Mouse (Mus musculus) lung, embryonic 15.5 days (tissue): Measurements from ENCODE around the gene Gm20431. TPM values are rescaled to one million over a fixed set of nuclear protein-coding genes. Genes with fewer than 3 reads are reported as not detected.

Experiments used
- ATAC-seq: fragments of 200-750 bp; cut with Nextera tagmentation; 2 replicates; pipeline ENCODE4 v1.8.0; 2017; ENCODE audit warnings: moderate number of reproducible peaks, borderline replicate concordance; ENCODE audit not compliant: low FRiP score, low TSS enrichment; ENCODE audit errors: extremely low read depth
- H3K27ac ChIP-seq: fragments of 300-500 bp; sonication (generic); 2 replicates; pipeline ENCODE4 v1.5.1; 2015; ENCODE audit warnings: moderate library complexity, mild to moderate bottlenecking, inconsistent platforms
- H3K27me3 ChIP-seq: fragments of 300-500 bp; sonication (generic); 2 replicates; pipeline ENCODE4 v1.6.1; 2015; ENCODE audit warnings: inconsistent platforms
- H3K36me3 ChIP-seq: fragments of 300-500 bp; sonication (generic); 2 replicates; pipeline ENCODE4 v1.6.1; 2015; ENCODE audit warnings: inconsistent platforms
- H3K4me1 ChIP-seq: fragments of 300-500 bp; sonication (generic); 2 replicates; pipeline ENCODE4 v1.6.1; 2015; ENCODE audit warnings: inconsistent platforms
- H3K4me2 ChIP-seq: fragments of 300-500 bp; sonication (generic); 2 replicates; pipeline ENCODE4 v1.6.1; 2015; ENCODE audit warnings: inconsistent platforms, mild to moderate bottlenecking, moderate library complexity
- H3K4me3 ChIP-seq: fragments of 300-500 bp; sonication (generic); 2 replicates; pipeline ENCODE4 v1.5.1; 2015; ENCODE audit warnings: mild to moderate bottlenecking, inconsistent platforms
- H3K9ac ChIP-seq: fragments of 300-500 bp; sonication (generic); 2 replicates; pipeline ENCODE4 v1.6.1; 2015; ENCODE audit warnings: inconsistent platforms
- H3K9me3 ChIP-seq: fragments of 300-500 bp; sonication (generic); 2 replicates; pipeline ENCODE4 v1.6.1; 2016; ENCODE audit warnings: inconsistent platforms
- WGBS: fragments of 180-500 bp; shearing (Covaris S2); methylation state at CpG from one replicate; pipeline ENCODE4 v1.1.7; 2015; 5-methylcytosine and 5-hydroxymethylcytosine counted together
- polyA plus RNA-seq: library from polyadenylated mRNA; unstranded; fragments of >200 nt; fragmentation: Nextera tagmentation; extraction: Ambion mirVana; gene quantifications from 2 replicates; pipeline ENCODE4 v1.2.1, GENCODE M21; 2015

Gm20431 gene
- polyA plus RNA-seq, 1 experiment from 2014 or later, result 3.5 TPM

DNA sequence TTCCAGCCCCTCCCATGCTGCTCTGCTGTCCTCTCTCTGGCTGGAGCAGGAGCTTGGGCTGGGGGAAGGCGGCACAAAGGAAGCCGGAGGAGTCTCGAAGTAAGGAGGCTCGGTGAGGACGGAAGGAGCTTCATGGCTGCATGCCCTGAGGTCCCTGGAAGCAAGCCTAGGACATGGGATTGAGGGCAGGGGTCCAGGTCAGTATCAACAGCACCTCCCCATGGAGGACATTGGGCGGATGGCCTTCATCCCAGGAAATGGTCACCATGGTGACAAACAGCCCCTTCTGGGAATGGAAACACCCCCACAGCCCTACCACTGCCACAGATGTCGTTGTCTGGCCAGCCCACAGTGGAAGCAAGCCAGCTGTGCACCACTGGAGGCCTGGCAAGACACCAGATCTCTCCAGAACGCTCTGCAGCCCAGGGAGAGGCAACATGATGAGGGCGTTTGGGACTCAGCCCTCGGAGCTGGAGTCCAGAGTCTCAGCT lies 66.8 kb downstream of the Gm20431 start:
- H3K4me2 ChIP-seq, result peak overlapping the region; percentile 34
- no peaks in the 10 kb centered on the region for H3K9me3 ChIP-seq
- H3K9ac ChIP-seq, result 0 out of 2 replicates have a peak overlapping the region, but pooled peaks have one; percentile 18
- peak overlapping the region; percentile 95 for H3K27ac ChIP-seq
- WGBS, result 22% methylated on average over 10 of the region's 10 CpGs
- peak; percentile 81 for ATAC-seq
- H3K4me3 ChIP-seq, result no peak overlapping the region
- H3K4me1 ChIP-seq, result peaks cover 76% of the 10 kb centered on the region
- no peaks in the 10 kb centered on the region for H3K27me3 ChIP-seq
- H3K36me3 ChIP-seq, result no peaks in the 10 kb centered on the region

DNA sequence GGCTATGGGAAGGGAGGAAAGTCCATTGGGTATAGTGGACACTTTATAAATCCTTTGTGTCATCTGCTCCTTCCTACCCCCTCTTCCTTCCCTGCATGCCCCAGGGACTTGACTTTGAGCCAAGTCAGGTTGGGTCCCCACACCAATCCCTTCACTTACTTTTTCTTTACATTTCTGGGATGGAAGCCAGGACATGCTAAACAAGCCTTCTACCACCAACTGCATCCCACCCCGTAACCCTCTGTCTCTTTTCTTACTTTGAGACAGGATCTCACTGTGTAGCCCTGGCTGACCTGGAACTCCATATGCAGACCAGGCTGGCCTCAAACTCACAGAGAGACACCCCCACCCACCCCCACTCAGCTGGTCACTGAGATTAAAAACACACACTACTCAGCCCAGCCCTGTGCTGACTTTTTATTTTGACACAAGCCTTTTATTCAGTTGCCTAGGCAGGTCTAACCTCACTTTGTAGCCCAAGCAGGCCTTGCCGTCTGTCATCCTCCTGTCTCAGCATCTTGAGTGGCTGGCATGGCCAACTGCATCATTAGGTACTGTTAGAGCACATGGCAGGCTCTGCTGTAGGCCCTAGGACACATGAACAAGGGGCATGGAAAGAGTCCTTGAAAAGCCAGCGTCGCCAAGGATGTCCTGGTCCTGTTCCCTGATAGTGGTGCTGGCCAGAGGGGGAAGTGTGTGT lies 67.6 kb downstream of the Gm20431 start:
- H3K9me3 ChIP-seq, result no peaks in the 10 kb centered on the region
- ATAC-seq, result no peak
- peak overlapping the region; percentile 95 for H3K27ac ChIP-seq
- WGBS, result 45% methylated on average over 4 of the region's 4 CpGs
- H3K4me2 ChIP-seq, result peak overlapping the region; percentile 14; the same call in 1 of the 2 replicates
- H3K36me3 ChIP-seq, result no peaks in the 10 kb centered on the region
- peaks cover 76% of the 10 kb centered on the region for H3K4me1 ChIP-seq
- peak overlapping the region; percentile 18; the same call in 1 of the 2 replicates for H3K9ac ChIP-seq
- H3K27me3 ChIP-seq, result no peaks in the 10 kb centered on the region
- no peak overlapping the region for H3K4me3 ChIP-seq

- H3K4me2 ChIP-seq, result peak overlapping the region; percentile 46
- peaks cover 71% of the 10 kb centered on the region for H3K4me1 ChIP-seq
- peak overlapping the region; percentile 23 for H3K4me3 ChIP-seq
- 21% methylated on average over 21 of the region's 21 CpGs for WGBS
- no peaks in the 10 kb centered on the region for H3K36me3 ChIP-seq
- ATAC-seq, result no peak
- no peaks in the 10 kb centered on the region for H3K9me3 ChIP-seq
- peak overlapping the region; percentile 74 for H3K27ac ChIP-seq
- H3K27me3 ChIP-seq, result no peaks in the 10 kb centered on the region
- peak overlapping the region; percentile 30 for H3K9ac ChIP-seq
These were observed 72.3 kb downstream of the Gm20431 start for GRCm38 (mm10) chr2:167588774-167589577.

DNA sequence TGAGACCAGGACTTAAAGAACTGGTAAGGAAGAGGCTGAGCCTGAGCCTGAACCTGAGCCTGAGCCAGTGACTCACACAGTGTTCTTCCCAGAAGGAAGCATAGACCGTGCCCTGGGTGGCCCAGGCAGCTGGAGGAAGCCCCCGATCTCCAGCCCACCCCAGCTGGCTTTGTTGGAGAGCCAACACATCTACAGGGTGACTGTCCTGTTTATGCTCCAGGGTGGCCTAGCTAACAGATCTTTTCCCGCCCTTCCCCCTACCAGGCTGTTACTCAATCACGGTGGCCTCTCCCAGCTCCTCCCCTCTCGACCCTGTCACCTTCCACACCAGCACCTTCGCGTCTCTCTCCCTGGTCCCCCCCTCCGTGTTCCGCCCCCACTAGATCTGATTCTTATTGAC lies 74.3 kb downstream of the Gm20431 start:
- no peaks in the 10 kb centered on the region for H3K27me3 ChIP-seq
- WGBS, result 14% methylated on average over 9 of the region's 9 CpGs
- no peak overlapping the region for H3K9ac ChIP-seq
- ATAC-seq, result peak; percentile 62
- H3K9me3 ChIP-seq, result no peaks in the 10 kb centered on the region
- peaks cover 78% of the 10 kb centered on the region for H3K4me1 ChIP-seq
- H3K4me2 ChIP-seq, result no peak overlapping the region
- H3K4me3 ChIP-seq, result no peak overlapping the region
- no peaks in the 10 kb centered on the region for H3K36me3 ChIP-seq
- H3K27ac ChIP-seq, result peak overlapping the region; percentile 94

DNA sequence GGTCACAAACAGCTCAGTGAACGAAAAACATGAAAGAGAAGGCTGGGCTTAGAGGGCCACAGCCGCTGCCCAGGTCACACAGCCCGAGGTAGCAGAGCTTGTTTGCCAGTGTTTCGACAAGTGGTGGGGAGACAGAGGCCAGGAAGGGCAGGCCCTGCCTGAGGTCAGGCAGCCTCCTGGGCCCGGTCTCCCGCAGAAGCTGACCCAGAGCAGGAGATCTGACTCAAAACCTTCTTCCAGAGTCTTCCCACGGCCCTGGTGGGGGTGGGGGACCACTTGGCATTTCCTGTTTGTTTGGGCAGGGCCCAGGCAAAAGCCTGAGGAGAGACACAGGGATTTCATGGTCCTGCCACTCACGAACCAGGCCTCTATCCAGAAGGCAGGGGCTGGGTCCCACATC lies 75.3 kb downstream of the Gm20431 start:
- Histone ChIP-seq H3K27ac (peak overlapping the region; percentile 94), H3K9ac (no peak overlapping the region), H3K4me3 (no peak overlapping the region), H3K4me2 (no peak overlapping the region), H3K27me3 (no peaks in the 10 kb centered on the region), H3K4me1 (peaks cover 82% of the 10 kb centered on the region), H3K9me3 (no peaks in the 10 kb centered on the region), H3K36me3 (no peaks in the 10 kb centered on the region)
- no peak for ATAC-seq
- whole genome bisulfite sequencing, result 15% methylated on average over 8 of the region's 8 CpGs

GRCm38 (mm10) chr2:167585273-167585672 lies 76.0 kb downstream of the Gm20431 start:
- 61% methylated on average over 2 of the region's 2 CpGs for WGBS
- no peak overlapping the region for H3K4me3 ChIP-seq

GRCm38 (mm10) chr2:167583161-167583952 lies 77.9 kb downstream of the Gm20431 start:
- Histone ChIP-seq H3K27ac (peak overlapping the region; percentile 94), H3K27me3 (no peaks in the 10 kb centered on the region), H3K4me2 (peak overlapping the region; percentile 23; the same call in 1 of the 2 replicates), H3K9me3 (no peaks in the 10 kb centered on the region), H3K36me3 (no peaks in the 10 kb centered on the region), H3K9ac (no peak overlapping the region), H3K4me3 (no peak overlapping the region), H3K4me1 (peaks cover 69% of the 10 kb centered on the region)
- WGBS, result 19% methylated on average over 10 of the region's 10 CpGs
- peak; percentile 88 for ATAC-seq

More at GRCm38 (mm10) chr2:167585273-167585672, 76.0 kb downstream of the Gm20431 start:
- Histone ChIP-seq H3K27ac (peak overlapping the region; percentile 94), H3K4me2 (no peak overlapping the region), H3K4me1 (peaks cover 77% of the 10 kb centered on the region), H3K36me3 (no peaks in the 10 kb centered on the region), H3K9me3 (no peaks in the 10 kb centered on the region), H3K9ac (no peak overlapping the region), H3K27me3 (no peaks in the 10 kb centered on the region)
- no peak for ATAC-seq

GRCm38 (mm10) chr2:167578521-167578920 lies 82.8 kb downstream of the Gm20431 start:
- no peak for ATAC-seq
- Histone ChIP-seq H3K27me3 (no peaks in the 10 kb centered on the region), H3K9ac (no peak overlapping the region), H3K36me3 (no peaks in the 10 kb centered on the region), H3K4me1 (peaks cover 31% of the 10 kb centered on the region), H3K27ac (peak overlapping the region; percentile 44; the same call in 1 of the 2 replicates), H3K4me3 (no peak overlapping the region), H3K9me3 (no peaks in the 10 kb centered on the region), H3K4me2 (no peak overlapping the region)
- WGBS, result 45% methylated on average over 5 of the region's 5 CpGs

DNA sequence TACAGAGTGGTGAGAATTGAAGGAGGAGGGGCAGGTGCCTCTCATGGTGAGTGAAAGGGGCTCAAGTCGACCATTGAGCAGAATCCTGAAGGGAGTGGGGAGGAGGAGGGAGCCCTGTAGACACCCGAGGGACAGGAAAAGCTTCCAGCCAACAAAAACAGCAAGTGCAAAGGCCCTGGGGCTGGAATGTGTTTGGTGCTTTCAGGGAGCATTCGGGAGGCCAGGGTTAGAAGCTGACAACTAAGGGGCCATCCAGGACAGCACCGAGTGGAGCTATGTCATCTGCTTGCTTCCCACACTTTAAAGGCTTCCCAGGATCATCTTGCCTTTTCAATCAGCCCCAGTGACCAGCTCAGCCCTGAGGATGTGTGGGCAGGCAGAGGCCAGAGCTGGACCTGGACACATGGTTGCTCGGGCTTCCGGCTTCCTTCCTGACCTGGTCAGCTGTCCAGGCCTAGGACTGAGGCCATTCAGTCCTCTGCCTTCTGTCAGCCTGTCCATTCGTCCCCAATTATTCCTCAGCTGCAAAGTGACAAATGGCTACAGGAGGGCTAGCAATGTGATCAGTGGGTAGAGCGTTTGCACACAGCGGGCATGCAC lies 84.0 kb downstream of the Gm20431 start:
- ATAC-seq, result no peak
- H3K36me3 ChIP-seq, result no peaks in the 10 kb centered on the region
- no peak overlapping the region for H3K9ac ChIP-seq
- no peak overlapping the region for H3K4me3 ChIP-seq
- 67% methylated on average over 9 of the region's 9 CpGs for WGBS
- peaks cover 18% of the 10 kb centered on the region for H3K4me1 ChIP-seq
- no peak overlapping the region for H3K4me2 ChIP-seq
- H3K27me3 ChIP-seq, result no peaks in the 10 kb centered on the region
- H3K27ac ChIP-seq, result no peak overlapping the region
- no peaks in the 10 kb centered on the region for H3K9me3 ChIP-seq

GRCm38 (mm10) chr2:167576121-167576620 lies 85.1 kb downstream of the Gm20431 start:
- ATAC-seq, result no peak
- 77% methylated on average over 8 of the region's 8 CpGs for WGBS
- no peak overlapping the region for H3K4me3 ChIP-seq

GRCm38 (mm10) chr2:167575581-167575980 lies 85.7 kb downstream of the Gm20431 start:
- H3K9ac ChIP-seq, result no peak overlapping the region
- no peaks in the 10 kb centered on the region for H3K27me3 ChIP-seq
- H3K27ac ChIP-seq, result peak overlapping the region; percentile 29; the same call in 1 of the 2 replicates
- no peak overlapping the region for H3K4me2 ChIP-seq
- peaks cover 21% of the 10 kb centered on the region for H3K4me1 ChIP-seq
- H3K4me3 ChIP-seq, result no peak overlapping the region
- no peaks in the 10 kb centered on the region for H3K36me3 ChIP-seq
- no peak for ATAC-seq
- 83% methylated on average over 7 of the region's 7 CpGs for WGBS
- H3K9me3 ChIP-seq, result no peaks in the 10 kb centered on the region

More at GRCm38 (mm10) chr2:167576121-167576620, 85.1 kb downstream of the Gm20431 start:
- no peaks in the 10 kb centered on the region for H3K9me3 ChIP-seq
- no peak overlapping the region for H3K9ac ChIP-seq
- no peaks in the 10 kb centered on the region for H3K27me3 ChIP-seq
- H3K36me3 ChIP-seq, result no peaks in the 10 kb centered on the region
- peaks cover 17% of the 10 kb centered on the region for H3K4me1 ChIP-seq
- no peak overlapping the region for H3K27ac ChIP-seq
- no peak overlapping the region for H3K4me2 ChIP-seq
